Mouse (Mus musculus): ENCODE results near the gene Stxbp6.
"Not testable (repeated sequence)": the region's sequence is repeated elsewhere in the genome, so short reads cannot be mapped to it uniquely, and the experiment has no call there.

Gene Stxbp6

GRCm38 (mm10) chr12:45056372-45056771 lies 18.1 kb downstream of the Stxbp6 start:
- no peak for DNase-seq (ENCODE audit: extremely low spot score)

GRCm38 (mm10) chr12:45053319-45053718 lies 21.2 kb downstream of the Stxbp6 start:
- no peak for DNase-seq (ENCODE audit: extremely low spot score)

GRCm38 (mm10) chr12:45052860-45053259 lies 21.6 kb downstream of the Stxbp6 start:
- DNase-seq (ENCODE audit: extremely low spot score), result no peak

- DNase-seq (ENCODE audit: extremely low spot score), result no peak
Measured at GRCm38 (mm10) chr12:45049894-45050293, 24.6 kb downstream of the Stxbp6 start.

- not testable (repeated sequence) for DNase-seq (ENCODE audit: extremely low spot score)
Measured at GRCm38 (mm10) chr12:45047711-45048110, 26.8 kb downstream of the Stxbp6 start.

- no peak for DNase-seq (ENCODE audit: extremely low spot score)
Measured at GRCm38 (mm10) chr12:45047172-45047571, 27.3 kb downstream of the Stxbp6 start.

GRCm38 (mm10) chr12:45044581-45044980 lies 29.9 kb downstream of the Stxbp6 start:
- no peak for DNase-seq (ENCODE audit: extremely low spot score)

- DNase-seq (ENCODE audit: extremely low spot score), result no peak
Measured at GRCm38 (mm10) chr12:45042591-45043091, 31.9 kb downstream of the Stxbp6 start.

GRCm38 (mm10) chr12:45037496-45037895 lies 37.0 kb downstream of the Stxbp6 start:
- no peak for DNase-seq (ENCODE audit: extremely low spot score)

- DNase-seq (ENCODE audit: extremely low spot score), result no peak
Measured at GRCm38 (mm10) chr12:45037091-45037490, 37.4 kb downstream of the Stxbp6 start.

- no peak for DNase-seq (ENCODE audit: extremely low spot score)
Measured at GRCm38 (mm10) chr12:45030681-45031080, 43.8 kb downstream of the Stxbp6 start.

GRCm38 (mm10) chr12:45026347-45026746 lies 48.2 kb downstream of the Stxbp6 start:
- no peak for DNase-seq (ENCODE audit: extremely low spot score)

- no peak for DNase-seq (ENCODE audit: extremely low spot score)
Measured at GRCm38 (mm10) chr12:45020018-45020417, 54.5 kb downstream of the Stxbp6 start.

GRCm38 (mm10) chr12:45019059-45019822 lies 55.3 kb downstream of the Stxbp6 start:
- DNase-seq (ENCODE audit: extremely low spot score), result no peak

GRCm38 (mm10) chr12:45013246-45013756 lies 61.2 kb downstream of the Stxbp6 start:
- DNase-seq (ENCODE audit: extremely low spot score), result no peak

- DNase-seq (ENCODE audit: extremely low spot score), result no peak
Measured at GRCm38 (mm10) chr12:45011436-45012089, 62.9 kb downstream of the Stxbp6 start.

GRCm38 (mm10) chr12:45011006-45011405 lies 63.5 kb downstream of the Stxbp6 start:
- DNase-seq (ENCODE audit: extremely low spot score), result no peak

- no peak for DNase-seq (ENCODE audit: extremely low spot score)
Measured at GRCm38 (mm10) chr12:45009984-45010611, 64.4 kb downstream of the Stxbp6 start.

GRCm38 (mm10) chr12:45006569-45006968 lies 67.9 kb downstream of the Stxbp6 start:
- DNase-seq (ENCODE audit: extremely low spot score), result no peak

GRCm38 (mm10) chr12:45006049-45006448 lies 68.5 kb downstream of the Stxbp6 start:
- DNase-seq (ENCODE audit: extremely low spot score), result no peak

GRCm38 (mm10) chr12:45001996-45002395 lies 72.5 kb downstream of the Stxbp6 start:
- DNase-seq (ENCODE audit: extremely low spot score), result no peak

GRCm38 (mm10) chr12:44997422-44997821 lies 77.1 kb downstream of the Stxbp6 start:
- DNase-seq (ENCODE audit: extremely low spot score), result no peak

All from embryo, embryonic 9.5 days (tissue).